Comparison of ENCODE assay signal across 8 mouse cellular contexts in genomic region chr15:100598287-100598882, GRCm38 (mm10). TPM values are rescaled to one million over a fixed set of nuclear protein-coding genes. Genes with fewer than 3 reads are reported as not detected.
DNase-seq lines count a peak whose midpoint lies in the region; ATAC-seq lines count a peak whose summit lies in the region.

No protein-coding gene starts in this region.

- H3K27ac ChIP-seq in heart, embryonic 15.5 days: peak overlapping the region; percentile 80
- no peak overlapping the region for H3K27ac ChIP-seq in forebrain, embryonic 12.5 days
- H3K27ac ChIP-seq in liver, embryonic 12.5 days: no peak overlapping the region
- peak overlapping the region; percentile 87 for H3K27ac ChIP-seq in neural tube, embryonic 14.5 days (ENCODE audit: low read depth, low read length)

- WGBS in heart, embryonic 15.5 days: 24% methylated on average over 9 of the region's 9 CpGs
- WGBS in forebrain, embryonic 12.5 days: 28% methylated on average over 9 of the region's 9 CpGs
- 17% methylated on average over 9 of the region's 9 CpGs for WGBS in liver, embryonic 12.5 days (ENCODE audit: insufficient replicate concordance)
- 22% methylated on average over 9 of the region's 9 CpGs for WGBS in neural tube, embryonic 14.5 days

- H3K9me3 ChIP-seq in heart, embryonic 15.5 days (replicated peaks): no peaks in the 10 kb centered on the region
- H3K9me3 ChIP-seq in forebrain, embryonic 12.5 days: no peaks in the 10 kb centered on the region
- H3K9me3 ChIP-seq in liver, embryonic 12.5 days (replicated peaks): no peaks in the 10 kb centered on the region
- H3K9me3 ChIP-seq in neural tube, embryonic 14.5 days (ENCODE audit: control insufficient read depth, low read length): no peaks in the 10 kb centered on the region

- H3K4me1 ChIP-seq in heart, embryonic 15.5 days (replicated peaks): peaks cover 18% of the 10 kb centered on the region
- H3K4me1 ChIP-seq in forebrain, embryonic 12.5 days: peaks cover 22% of the 10 kb centered on the region
- H3K4me1 ChIP-seq in liver, embryonic 12.5 days: peaks cover 21% of the 10 kb centered on the region
- peaks cover 5% of the 10 kb centered on the region; the same call in 1 of the 2 replicates for H3K4me1 ChIP-seq in neural tube, embryonic 14.5 days (ENCODE audit: control insufficient read depth, insufficient read depth, low read length)

- peak overlapping the region; percentile 95; the same call in 1 of the 2 replicates for H3K9ac ChIP-seq in heart, embryonic 15.5 days
- H3K9ac ChIP-seq in forebrain, embryonic 12.5 days: peak overlapping the region; percentile 95
- H3K9ac ChIP-seq in liver, embryonic 12.5 days: no peak overlapping the region
- H3K9ac ChIP-seq in neural tube, embryonic 14.5 days (replicated peaks; ENCODE audit: low read depth, low read length): no peak overlapping the region; the same call in 1 of the 2 replicates

- H3K4me2 ChIP-seq in heart, embryonic 15.5 days: peak overlapping the region; percentile 99
- peak overlapping the region; percentile 86 for H3K4me2 ChIP-seq in forebrain, embryonic 12.5 days
- peak overlapping the region; percentile 92 for H3K4me2 ChIP-seq in liver, embryonic 12.5 days
- H3K4me2 ChIP-seq in neural tube, embryonic 14.5 days (ENCODE audit: low read depth, low read length): peak overlapping the region; percentile 57

- no peak for ATAC-seq in heart, embryonic 15.5 days (replicated peaks; ENCODE audit: insufficient number of reproducible peaks, insufficient read depth, low FRiP score, low read depth)
- no peak for ATAC-seq in forebrain, embryonic 12.5 days (ENCODE audit: low FRiP score)
- no peak for ATAC-seq in liver, embryonic 12.5 days
- ATAC-seq in neural tube, embryonic 14.5 days (ENCODE audit: low read depth): no peak

- DNase-seq in heart, adult 18-20 months: no peak
- no peak for DNase-seq in embryo, embryonic 11 days
- DNase-seq in cerebellum, postnatal 36 days: no peak
- DNase-seq in ovary, postnatal 14 days (ENCODE audit: low spot score): no peak

- peak overlapping the region; percentile 93 for H3K4me3 ChIP-seq in heart, embryonic 15.5 days
- H3K4me3 ChIP-seq in forebrain, embryonic 12.5 days (replicated peaks): peak overlapping the region; percentile 92
- peak overlapping the region; percentile 66 for H3K4me3 ChIP-seq in liver, embryonic 12.5 days
- H3K4me3 ChIP-seq in neural tube, embryonic 14.5 days (ENCODE audit: low read depth, low read length): peak overlapping the region; percentile 79

- H3K27me3 ChIP-seq in heart, embryonic 15.5 days: peaks cover 18% of the 10 kb centered on the region
- peaks cover 27% of the 10 kb centered on the region for H3K27me3 ChIP-seq in forebrain, embryonic 12.5 days
- H3K27me3 ChIP-seq in liver, embryonic 12.5 days (replicated peaks): peaks cover 74% of the 10 kb centered on the region
- H3K27me3 ChIP-seq in neural tube, embryonic 14.5 days (ENCODE audit: control insufficient read depth, insufficient read depth, low read length): 0 out of 2 replicates have a peak, but pooled peaks cover 2% of the 10 kb centered on the region

- no peaks in the 10 kb centered on the region for H3K36me3 ChIP-seq in heart, embryonic 15.5 days
- no peaks in the 10 kb centered on the region for H3K36me3 ChIP-seq in forebrain, embryonic 12.5 days (replicated peaks)
- no peaks in the 10 kb centered on the region for H3K36me3 ChIP-seq in liver, embryonic 12.5 days
- H3K36me3 ChIP-seq in neural tube, embryonic 14.5 days (ENCODE audit: control insufficient read depth, insufficient read depth, low read length): no peaks in the 10 kb centered on the region

RNA-seq across cellular contexts. Expression of gene Pou6f1, which starts 1.4 kb away (rescaled TPM):
- 4.3 and 5.1 TPM in 2 replicates for polyA plus RNA-seq in heart, embryonic 15.5 days (2015; fragmentation: Nextera tagmentation; extraction: Ambion mirVana)
- total RNA-seq in heart, adult 18-20 months (2021): 10 to 100 TPM; 11.1 to 14.2 TPM
- polyA plus RNA-seq in forebrain, embryonic 12.5 days (2016; fragmentation: Nextera tagmentation; extraction: Ambion mirVana): 27.3 and 33.8 TPM in 2 replicates
- polyA plus RNA-seq in liver, embryonic 12.5 days (2016; fragmentation: Nextera tagmentation; extraction: Ambion mirVana): 0.41 and 0.45 TPM in 2 replicates
- polyA plus RNA-seq in neural tube, embryonic 14.5 days (2014; fragmentation: Nextera tagmentation; extraction: Ambion mirVana): 47.6 and 49.7 TPM in 2 replicates

RNA-seq across cellular contexts. Expression of gene Dazap2, which starts 16.8 kb away (rescaled TPM):
- 201 and 225 TPM in 2 replicates for polyA plus RNA-seq in heart, embryonic 15.5 days (2015; fragmentation: Nextera tagmentation; extraction: Ambion mirVana)
- 100 to 1,000 TPM; 152 to 194 TPM for total RNA-seq in heart, adult 18-20 months (2021)
- 197 and 204 TPM in 2 replicates for polyA plus RNA-seq in forebrain, embryonic 12.5 days (2016; fragmentation: Nextera tagmentation; extraction: Ambion mirVana)
- 163 and 167 TPM in 2 replicates for polyA plus RNA-seq in liver, embryonic 12.5 days (2016; fragmentation: Nextera tagmentation; extraction: Ambion mirVana)
- polyA plus RNA-seq in neural tube, embryonic 14.5 days (2014; fragmentation: Nextera tagmentation; extraction: Ambion mirVana): 138 and 142 TPM in 2 replicates

RNA-seq across cellular contexts. Expression of gene Smagp, which starts 38.4 kb away (rescaled TPM):
- polyA plus RNA-seq in heart, embryonic 15.5 days (2015; fragmentation: Nextera tagmentation; extraction: Ambion mirVana): 14.6 and 15.3 TPM in 2 replicates
- total RNA-seq in heart, adult 18-20 months (2021): 10 to 100 TPM; 11.3 to 18.5 TPM
- 2.8 and 2.9 TPM in 2 replicates for polyA plus RNA-seq in forebrain, embryonic 12.5 days (2016; fragmentation: Nextera tagmentation; extraction: Ambion mirVana)
- 10.5 and 11.4 TPM in 2 replicates for polyA plus RNA-seq in liver, embryonic 12.5 days (2016; fragmentation: Nextera tagmentation; extraction: Ambion mirVana)
- 1.7 and 3.8 TPM in 2 replicates for polyA plus RNA-seq in neural tube, embryonic 14.5 days (2014; fragmentation: Nextera tagmentation; extraction: Ambion mirVana)

RNA-seq across cellular contexts. Expression of gene Tfcp2, which starts 46.6 kb away (rescaled TPM):
- polyA plus RNA-seq in heart, embryonic 15.5 days (2015; fragmentation: Nextera tagmentation; extraction: Ambion mirVana): 15.8 and 20.1 TPM in 2 replicates
- total RNA-seq in heart, adult 18-20 months (2021): 10 to 100 TPM; 11.3 to 14.7 TPM
- 41.7 and 44.8 TPM in 2 replicates for polyA plus RNA-seq in forebrain, embryonic 12.5 days (2016; fragmentation: Nextera tagmentation; extraction: Ambion mirVana)
- polyA plus RNA-seq in liver, embryonic 12.5 days (2016; fragmentation: Nextera tagmentation; extraction: Ambion mirVana): 7.4 and 9.0 TPM in 2 replicates
- polyA plus RNA-seq in neural tube, embryonic 14.5 days (2014; fragmentation: Nextera tagmentation; extraction: Ambion mirVana): 32.0 and 33.4 TPM in 2 replicates

Comparison
In these comparisons a context has a peak if more than half of its experiments do, and no peak if none do; other contexts are left out.
1. H3K27ac ChIP-seq: peak in heart, embryonic 15.5 days (single experiment) and neural tube, embryonic 14.5 days (single experiment); none in forebrain, embryonic 12.5 days (single experiment) and liver, embryonic 12.5 days (single experiment).
2. H3K9ac ChIP-seq: peak in heart, embryonic 15.5 days (single experiment) and forebrain, embryonic 12.5 days (single experiment); none in liver, embryonic 12.5 days (single experiment) and neural tube, embryonic 14.5 days (single experiment).
3. Peak in every context shown above with its lines, with median percentiles within 50 percentile points of each other: H3K4me2 ChIP-seq and H3K4me3 ChIP-seq.